Mouse (Mus musculus) liver, embryonic 15.5 days (tissue): ENCODE data around the gene Abi1. TPM values are rescaled to one million over a fixed set of nuclear protein-coding genes. Genes with fewer than 3 reads are reported as not detected.

Experiments used
- ATAC-seq: fragments of 200-750 bp; cut with Nextera tagmentation; 2 replicates; pipeline ENCODE4 v1.8.0; 2017; ENCODE audit warnings: moderate number of reproducible peaks, mild to moderate bottlenecking, moderate library complexity; ENCODE audit not compliant: insufficient read depth
- H3K27ac ChIP-seq: fragments of 300-500 bp; sonication (generic); replicated peaks from 2 replicates; pipeline ENCODE4 v1.5.1; 2015; ENCODE audit warnings: mild to moderate bottlenecking, inconsistent platforms
- H3K27me3 ChIP-seq: fragments of 300-500 bp; sonication (generic); 2 replicates; pipeline ENCODE4 v1.6.1; 2015; ENCODE audit warnings: mild to moderate bottlenecking, inconsistent platforms
- H3K36me3 ChIP-seq: fragments of 300-500 bp; sonication (generic); replicated peaks from 2 replicates; pipeline ENCODE4 v1.6.1; 2015; ENCODE audit warnings: moderate library complexity, mild to moderate bottlenecking, inconsistent platforms
- H3K4me1 ChIP-seq: fragments of 300-500 bp; sonication (generic); replicated peaks from 2 replicates; pipeline ENCODE4 v1.6.1; 2015; ENCODE audit warnings: inconsistent platforms
- H3K4me2 ChIP-seq: fragments of 300-500 bp; sonication (generic); 2 replicates; pipeline ENCODE4 v1.6.1; 2015; ENCODE audit warnings: moderate library complexity, mild to moderate bottlenecking, inconsistent platforms
- H3K4me3 ChIP-seq: fragments of 300-500 bp; sonication (generic); replicated peaks from 2 replicates; pipeline ENCODE4 v1.5.1; 2015; ENCODE audit warnings: mild to moderate bottlenecking, inconsistent platforms
- H3K9ac ChIP-seq: fragments of 300-500 bp; sonication (generic); 2 replicates; pipeline ENCODE4 v1.6.1; 2015; ENCODE audit warnings: moderate library complexity, mild to moderate bottlenecking, inconsistent platforms
- H3K9me3 ChIP-seq: fragments of 300-500 bp; sonication (generic); replicated peaks from 2 replicates; pipeline ENCODE4 v1.6.1; 2016; ENCODE audit warnings: inconsistent platforms
- WGBS: fragments of 180-500 bp; shearing (Covaris S2); methylation state at CpG from one replicate; pipeline ENCODE4 v1.1.7; 2015; ENCODE audit warnings: mixed read lengths; ENCODE audit not compliant: insufficient replicate concordance; 5-methylcytosine and 5-hydroxymethylcytosine counted together
- polyA plus RNA-seq: library from polyadenylated mRNA; unstranded; fragments of >200 nt; fragmentation: Nextera tagmentation; extraction: Ambion mirVana; gene quantifications from 2 replicates; pipeline ENCODE4 v1.2.1, GENCODE M21; 2015

Abi1 gene
- polyA plus RNA-seq = 19.0 and 19.8 TPM in 2 replicates

- peak; percentile 91 for ATAC-seq
- H3K9me3 ChIP-seq = no peaks in the 10 kb centered on the region
- H3K4me1 ChIP-seq = peaks cover 34% of the 10 kb centered on the region
- H3K9ac ChIP-seq = peak within 1 kb of the TSS; percentile 89
- H3K36me3 ChIP-seq = no peaks in the 10 kb centered on the region
- H3K27ac ChIP-seq = peak within 1 kb of the TSS; percentile 98
- H3K27me3 ChIP-seq = no peaks in the 10 kb centered on the region
- H3K4me3 ChIP-seq = peak within 1 kb of the TSS; percentile 81
- WGBS = under 1% methylated on average over 24 of the region's 24 CpGs
- H3K4me2 ChIP-seq = peak within 1 kb of the TSS; percentile 75
Observed at GRCm38 (mm10) chr2:23040001-23040646, at the start of gene Abi1. Abi1 (minus strand) TSS chr2:23040241.

- ATAC-seq = no peak
Observed at GRCm38 (mm10) chr2:23084540-23084939, 44.5 kb upstream of the Abi1 start.

GRCm38 (mm10) chr2:23078588-23078987 is 38.5 kb upstream of the Abi1 start:
- no peak overlapping the region for H3K9ac ChIP-seq
- no peak overlapping the region for H3K4me2 ChIP-seq
- H3K9me3 ChIP-seq = no peaks in the 10 kb centered on the region
- peaks cover 38% of the 10 kb centered on the region for H3K36me3 ChIP-seq
- H3K4me1 ChIP-seq = no peaks in the 10 kb centered on the region
- H3K4me3 ChIP-seq = no peak overlapping the region
- no peak overlapping the region for H3K27ac ChIP-seq
- H3K27me3 ChIP-seq = no peaks in the 10 kb centered on the region
- ATAC-seq = no peak
- WGBS = 77% methylated on average over 2 of the region's 2 CpGs

More at GRCm38 (mm10) chr2:23084540-23084939, 44.5 kb upstream of the Abi1 start:
- Histone ChIP-seq H3K4me1 (no peaks in the 10 kb centered on the region), H3K36me3 (peaks cover 37% of the 10 kb centered on the region), H3K9me3 (no peaks in the 10 kb centered on the region), H3K27ac (no peak overlapping the region), H3K9ac (no peak overlapping the region), H3K4me3 (no peak overlapping the region), H3K4me2 (no peak overlapping the region), H3K27me3 (no peaks in the 10 kb centered on the region)
- WGBS = 84% methylated on average over 8 of the region's 8 CpGs

- 70% methylated on average over 5 of the region's 5 CpGs for WGBS
- no peaks in the 10 kb centered on the region for H3K9me3 ChIP-seq
- H3K4me2 ChIP-seq = no peak overlapping the region
- H3K36me3 ChIP-seq = peaks cover 35% of the 10 kb centered on the region
- H3K4me1 ChIP-seq = no peaks in the 10 kb centered on the region
- no peak for ATAC-seq
- H3K9ac ChIP-seq = no peak overlapping the region
- H3K27ac ChIP-seq = no peak overlapping the region
- H3K27me3 ChIP-seq = no peaks in the 10 kb centered on the region
- H3K4me3 ChIP-seq = no peak overlapping the region
Observed at GRCm38 (mm10) chr2:23077693-23078092, 37.7 kb upstream of the Abi1 start.

- Histone ChIP-seq H3K4me1 (no peaks in the 10 kb centered on the region), H3K27me3 (no peaks in the 10 kb centered on the region), H3K9ac (no peak overlapping the region), H3K9me3 (no peaks in the 10 kb centered on the region), H3K27ac (no peak overlapping the region), H3K36me3 (peaks cover 35% of the 10 kb centered on the region), H3K4me3 (no peak overlapping the region), H3K4me2 (no peak overlapping the region)
- ATAC-seq = no peak
Observed at GRCm38 (mm10) chr2:23076783-23077182, 36.7 kb upstream of the Abi1 start.

GRCm38 (mm10) chr2:23075846-23076245 is 35.8 kb upstream of the Abi1 start:
- H3K4me2 ChIP-seq = no peak overlapping the region
- no peaks in the 10 kb centered on the region for H3K9me3 ChIP-seq
- peaks cover 30% of the 10 kb centered on the region for H3K36me3 ChIP-seq
- H3K27me3 ChIP-seq = no peaks in the 10 kb centered on the region
- no peak overlapping the region for H3K27ac ChIP-seq
- H3K9ac ChIP-seq = no peak overlapping the region
- no peaks in the 10 kb centered on the region for H3K4me1 ChIP-seq
- ATAC-seq = no peak
- no peak overlapping the region for H3K4me3 ChIP-seq

- H3K4me1 ChIP-seq = peaks cover 16% of the 10 kb centered on the region
- H3K36me3 ChIP-seq = peaks cover 10% of the 10 kb centered on the region; the same call in 1 of the 2 replicates
- no peak overlapping the region for H3K4me2 ChIP-seq
- no peak for ATAC-seq
- H3K9me3 ChIP-seq = no peaks in the 10 kb centered on the region
- no peaks in the 10 kb centered on the region for H3K27me3 ChIP-seq
- 71% methylated on average over 1 of the region's 1 CpGs for WGBS
- no peak overlapping the region for H3K9ac ChIP-seq
- no peak overlapping the region for H3K4me3 ChIP-seq
- H3K27ac ChIP-seq = no peak overlapping the region
Observed at GRCm38 (mm10) chr2:23071406-23071805, 31.4 kb upstream of the Abi1 start.

- H3K27ac ChIP-seq = no peak overlapping the region
- no peak overlapping the region for H3K4me2 ChIP-seq
- H3K36me3 ChIP-seq = 0 out of 2 replicates have a peak, but pooled peaks cover 9% of the 10 kb centered on the region
- peaks cover 16% of the 10 kb centered on the region for H3K4me1 ChIP-seq
- WGBS = 87% methylated on average over 2 of the region's 2 CpGs
- H3K9me3 ChIP-seq = no peaks in the 10 kb centered on the region
- ATAC-seq = no peak
- no peak overlapping the region; the same call in 1 of the 2 replicates for H3K4me3 ChIP-seq
- no peak overlapping the region for H3K9ac ChIP-seq
- H3K27me3 ChIP-seq = no peaks in the 10 kb centered on the region
Observed at GRCm38 (mm10) chr2:23070491-23070890, 30.4 kb upstream of the Abi1 start.

GRCm38 (mm10) chr2:23068894-23069744 is 29.1 kb upstream of the Abi1 start:
- Histone ChIP-seq H3K4me2 (peak overlapping the region; percentile 85), H3K36me3 (0 out of 2 replicates have a peak, but pooled peaks cover 9% of the 10 kb centered on the region), H3K9me3 (no peaks in the 10 kb centered on the region), H3K27me3 (no peaks in the 10 kb centered on the region), H3K4me1 (peaks cover 16% of the 10 kb centered on the region), H3K4me3 (peak overlapping the region; percentile 82), H3K27ac (peak overlapping the region; percentile 92), H3K9ac (peak overlapping the region; percentile 74)
- peak; percentile 90 for ATAC-seq
- under 1% methylated on average over 50 of the region's 50 CpGs for WGBS

- H3K36me3 ChIP-seq = 0 out of 2 replicates have a peak, but pooled peaks cover 7% of the 10 kb centered on the region
- under 1% methylated on average over 21 of the region's 21 CpGs for WGBS
- H3K4me1 ChIP-seq = peaks cover 16% of the 10 kb centered on the region
- no peaks in the 10 kb centered on the region for H3K9me3 ChIP-seq
- peak overlapping the region; percentile 82 for H3K4me3 ChIP-seq
- H3K9ac ChIP-seq = peak overlapping the region; percentile 74
- H3K27me3 ChIP-seq = no peaks in the 10 kb centered on the region
- H3K4me2 ChIP-seq = peak overlapping the region; percentile 85
- H3K27ac ChIP-seq = peak overlapping the region; percentile 92
- peak; percentile 63 for ATAC-seq
Observed at GRCm38 (mm10) chr2:23068370-23068737, 28.3 kb upstream of the Abi1 start.

- H3K4me1 ChIP-seq = peaks cover 16% of the 10 kb centered on the region
- peak within 1 kb of the TSS; percentile 92 for H3K27ac ChIP-seq
- H3K36me3 ChIP-seq = 0 out of 2 replicates have a peak, but pooled peaks cover 6% of the 10 kb centered on the region
- H3K4me2 ChIP-seq = peak within 1 kb of the TSS; percentile 85
- H3K9ac ChIP-seq = peak within 1 kb of the TSS; percentile 74
- no peaks in the 10 kb centered on the region for H3K27me3 ChIP-seq
- H3K9me3 ChIP-seq = no peaks in the 10 kb centered on the region
- ATAC-seq = peak; percentile 89
- H3K4me3 ChIP-seq = peak within 1 kb of the TSS; percentile 82
- WGBS = 2% methylated on average over 34 of the region's 34 CpGs
Observed at GRCm38 (mm10) chr2:23067552-23068369, 27.7 kb upstream of the Abi1 start, which contains the start of gene Acbd5. Acbd5 (plus strand) TSS chr2:23068167.
